Mouse (Mus musculus): Measurements from ENCODE around the gene Tmem206.

The Tmem206 gene

GRCm38 (mm10) chr1:191396897-191397849 lies 71.5 kb downstream of the Tmem206 start:
- DNase-seq (ENCODE audit: low read depth, low spot score), result peak; percentile 100

Measured in brain, adult 2 months (tissue).